Mouse (Mus musculus): ENCODE results near the gene Nck2.

- TF ChIP-seq CTCF (IDR thresholded peaks at IDR 0.05) (no peak), POLR2A (IDR thresholded peaks at IDR 0.05; ENCODE audit: insufficient read depth, low read depth, low read length) (no peak), EP300 (IDR thresholded peaks at IDR 0.05; ENCODE audit: insufficient read depth, low read depth, low read length) (no peak)
Measured at GRCm38 (mm10) chr1:43566677-43567377, 122.4 kb downstream of the Nck2 start.

Measured in heart, adult 2 months (tissue).